Mouse (Mus musculus): ENCODE measurements around the gene Akap6. TPM values are rescaled to one million over a fixed set of nuclear protein-coding genes. Genes with fewer than 3 reads are reported as not detected.

Gene Akap6
- polyA plus RNA-seq, 1 experiment = 6.6 TPM

DNA sequence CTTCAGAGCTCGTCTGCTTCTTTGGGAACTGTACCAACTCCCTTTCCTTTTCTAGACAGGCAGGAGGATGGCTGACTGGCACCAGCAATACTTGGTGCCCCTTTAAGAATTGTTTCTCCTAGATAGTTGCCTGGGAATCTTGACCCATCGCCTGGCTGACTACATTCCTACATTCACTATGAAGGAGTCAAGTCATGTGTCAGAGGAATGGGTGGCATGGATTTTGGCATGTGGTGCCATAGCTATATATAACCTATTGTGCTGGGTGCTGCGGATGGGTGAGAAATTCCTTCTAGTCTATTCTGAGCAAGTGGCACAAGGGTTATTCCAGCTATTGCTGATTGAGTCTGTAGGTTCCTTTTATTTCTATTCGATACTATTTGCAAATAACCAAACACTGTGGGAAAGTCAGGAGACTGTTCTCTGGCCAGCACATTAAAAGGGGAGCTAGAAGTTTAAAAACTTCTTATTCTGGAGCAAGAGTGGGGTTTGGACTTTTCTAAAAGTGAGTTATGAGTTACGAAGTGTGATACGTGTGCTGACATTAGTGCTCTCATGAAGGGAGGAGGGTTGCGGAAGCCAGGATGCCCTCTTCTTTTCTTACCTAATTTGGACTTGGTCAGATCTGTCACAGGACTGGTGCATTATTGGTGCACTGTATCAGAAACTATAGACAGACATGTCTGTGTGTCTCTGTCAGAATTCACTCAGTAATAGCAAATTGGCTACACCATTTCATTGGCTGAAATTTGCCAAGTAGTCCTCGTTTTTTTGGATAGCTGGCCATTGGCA, 178.0 kb downstream of the Akap6 start:
- Histone ChIP-seq H3K4me2 (ENCODE audit: low read depth) (peak overlapping the region; percentile 52), H3K4me3 (no peak overlapping the region), H3K79me2 (ENCODE audit: control insufficient read depth, insufficient read depth) (peaks cover 29% of the 10 kb centered on the region), H3K27me3 (ENCODE audit: control insufficient read depth, insufficient read depth, insufficient read length) (no peaks in the 10 kb centered on the region), H3ac (ENCODE audit: control insufficient read depth, insufficient read length) (no peak overlapping the region), H3K36me3 (ENCODE audit: control insufficient read depth, insufficient read depth) (peaks cover 6% of the 10 kb centered on the region)
- TF ChIP-seq E2F4 (IDR thresholded peaks at IDR 0.05; ENCODE audit: insufficient read depth) = no peak

DNA sequence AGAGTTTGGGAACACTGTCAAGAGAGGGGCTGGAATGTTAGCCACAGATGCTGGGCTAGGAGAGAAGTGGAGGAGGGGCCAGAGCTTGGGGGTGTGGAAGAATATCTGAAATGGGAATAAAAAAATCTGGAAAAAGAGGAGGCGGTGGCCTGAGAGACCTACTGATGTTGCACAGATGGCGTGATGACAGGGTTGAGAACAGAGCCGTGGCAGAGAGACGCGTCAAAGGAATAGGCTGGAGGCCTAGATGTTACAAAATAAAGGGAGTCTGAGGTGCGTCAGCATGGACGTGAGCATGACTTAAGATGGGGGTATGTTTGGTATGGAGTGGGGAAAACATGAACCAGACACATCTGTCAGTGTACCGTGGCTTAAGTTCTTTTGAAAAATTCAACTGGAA, 180.1 kb downstream of the Akap6 start:
- peaks cover 28% of the 10 kb centered on the region for H3K79me2 ChIP-seq (ENCODE audit: control insufficient read depth, insufficient read depth)
- H3K27me3 ChIP-seq (ENCODE audit: control insufficient read depth, insufficient read depth, insufficient read length) = no peaks in the 10 kb centered on the region
- H3ac ChIP-seq (ENCODE audit: control insufficient read depth, insufficient read length) = no peak overlapping the region
- H3K4me2 ChIP-seq (ENCODE audit: low read depth) = no peak overlapping the region
- TF ChIP-seq CEBPB (IDR thresholded peaks at IDR 0.05; ENCODE audit: insufficient read depth, poor library complexity, severe bottlenecking) (no peak), POLR2A (IDR thresholded peaks at IDR 0.05; ENCODE audit: insufficient read length, low read depth) (no peak), MYOD1 (IDR thresholded peaks at IDR 0.05; ENCODE audit: control insufficient read depth in 1 of 3, insufficient read length in 2 of 3, low read depth in 2 of 3) (no peak), REST (IDR thresholded peaks at IDR 0.05; ENCODE audit: insufficient read depth, insufficient read length) (no peak), E2F4 (IDR thresholded peaks at IDR 0.05; ENCODE audit: insufficient read depth) (no peak), MAX (IDR thresholded peaks at IDR 0.05; ENCODE audit: low read depth) (no peak), TCF12 (IDR thresholded peaks at IDR 0.05; ENCODE audit: insufficient read depth, poor library complexity, severe bottlenecking) (no peak)
- peaks cover 6% of the 10 kb centered on the region for H3K36me3 ChIP-seq (ENCODE audit: control insufficient read depth, insufficient read depth)
- no peak overlapping the region for H3K4me3 ChIP-seq

DNA sequence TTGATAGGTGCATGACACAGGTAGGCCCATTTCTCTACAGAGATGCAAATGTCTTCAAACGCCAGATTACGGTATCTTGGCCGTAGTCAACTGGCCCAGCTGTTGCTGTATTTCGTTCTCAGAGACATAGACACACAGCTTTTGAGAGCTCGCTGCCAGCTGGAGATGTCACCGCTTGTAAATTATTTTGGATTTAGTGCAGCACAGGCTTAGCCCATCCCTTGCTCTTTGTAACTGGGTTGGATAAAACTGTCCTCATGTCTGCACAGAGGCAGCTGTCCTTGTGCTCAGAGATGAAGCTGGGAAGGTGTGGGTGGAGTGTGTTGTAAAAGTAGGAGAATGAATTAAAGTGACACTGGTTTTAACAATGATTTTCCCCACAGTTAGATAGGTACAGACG, 193.3 kb downstream of the Akap6 start:
- TF ChIP-seq MYOD1 (IDR thresholded peaks at IDR 0.05; ENCODE audit: control insufficient read depth in 1 of 3, insufficient read length in 2 of 3, low read depth in 2 of 3) (peak; percentile 84 to 90 (median 87)), TCF3 (IDR thresholded peaks at IDR 0.05; ENCODE audit: insufficient read length, low read depth) (peak; percentile 59), CEBPB (IDR thresholded peaks at IDR 0.05; ENCODE audit: insufficient read depth, poor library complexity, severe bottlenecking) (no peak), MYOG (IDR thresholded peaks at IDR 0.05; ENCODE audit: control insufficient read depth in 1 of 3, insufficient read depth in 1 of 3, insufficient read length in 2 of 3, low read depth in 2 of 3) (peak in 2 of 3 experiments; percentile 61 to 82), POLR2A (IDR thresholded peaks at IDR 0.05; ENCODE audit: insufficient read length, low read depth) (no peak), TCF12 (IDR thresholded peaks at IDR 0.05; ENCODE audit: insufficient read depth, poor library complexity, severe bottlenecking) (peak; percentile 86), USF1 (IDR thresholded peaks at IDR 0.05; ENCODE audit: low read depth) (no peak)
- H3K4me3 ChIP-seq = no peak overlapping the region
- H3K36me3 ChIP-seq (ENCODE audit: control insufficient read depth, insufficient read depth) = peaks cover 3% of the 10 kb centered on the region
- no peaks in the 10 kb centered on the region for H3K27me3 ChIP-seq (ENCODE audit: control insufficient read depth, insufficient read depth, insufficient read length)
- no peak overlapping the region for H3ac ChIP-seq (ENCODE audit: control insufficient read depth, insufficient read length)
- H3K4me2 ChIP-seq (ENCODE audit: low read depth) = peak overlapping the region; percentile 47
- H3K79me2 ChIP-seq (ENCODE audit: control insufficient read depth, insufficient read depth) = no peaks in the 10 kb centered on the region

DNA sequence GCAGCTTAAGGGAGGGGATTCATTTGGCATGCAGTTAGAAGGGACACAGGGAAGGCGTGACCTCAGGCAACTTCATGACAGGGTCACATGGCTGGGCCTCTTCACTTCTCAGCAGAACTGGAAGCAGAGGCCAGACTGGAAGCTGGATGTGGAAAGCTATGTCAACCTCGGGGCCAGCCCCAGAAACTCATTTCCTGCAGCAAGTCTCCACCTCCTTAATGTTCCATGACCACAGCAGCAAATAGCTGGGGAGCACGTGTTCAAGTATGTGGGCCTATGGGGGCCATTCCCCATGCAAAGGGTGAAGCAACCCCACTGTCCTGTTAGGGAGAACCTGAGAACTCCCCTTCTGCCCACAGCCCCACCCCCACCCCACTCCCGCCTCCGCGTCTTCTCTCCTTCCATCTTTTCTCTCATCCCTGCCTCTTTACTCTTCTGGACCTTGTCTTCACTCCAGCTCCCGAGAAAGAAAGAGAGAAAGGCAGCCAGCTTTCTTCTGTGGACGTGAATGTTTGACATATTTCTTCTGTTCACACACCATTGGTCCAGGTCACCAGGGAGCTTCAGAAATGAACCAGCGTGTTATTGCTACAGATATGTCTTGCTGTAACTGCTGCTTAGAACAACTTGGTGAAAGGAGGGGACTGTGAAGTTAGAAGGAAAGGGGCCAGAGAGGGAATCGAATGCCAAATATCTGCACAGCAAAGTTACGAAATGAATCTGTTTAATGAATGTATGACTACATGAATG, 194.6 kb downstream of the Akap6 start:
- TF ChIP-seq MAX (IDR thresholded peaks at IDR 0.05; ENCODE audit: low read depth) = no peak
- no peak for TF ChIP-seq MYOD1 (IDR thresholded peaks at IDR 0.05; ENCODE audit: control insufficient read depth in 1 of 3, insufficient read length in 2 of 3, low read depth in 2 of 3)
- TF ChIP-seq USF1 (IDR thresholded peaks at IDR 0.05; ENCODE audit: low read depth) = no peak
- no peak for TF ChIP-seq E2F4 (IDR thresholded peaks at IDR 0.05; ENCODE audit: insufficient read depth)
- TF ChIP-seq MYOG (IDR thresholded peaks at IDR 0.05; ENCODE audit: control insufficient read depth in 1 of 3, insufficient read depth in 1 of 3, insufficient read length in 2 of 3, low read depth in 2 of 3) = no peak
- TF ChIP-seq POLR2A (IDR thresholded peaks at IDR 0.05; ENCODE audit: insufficient read length, low read depth) = no peak
- no peak for TF ChIP-seq TCF12 (IDR thresholded peaks at IDR 0.05; ENCODE audit: insufficient read depth, poor library complexity, severe bottlenecking)
- no peak for TF ChIP-seq TCF3 (IDR thresholded peaks at IDR 0.05; ENCODE audit: insufficient read length, low read depth)
- no peak for TF ChIP-seq REST (IDR thresholded peaks at IDR 0.05; ENCODE audit: insufficient read depth, insufficient read length)
- TF ChIP-seq CEBPB (IDR thresholded peaks at IDR 0.05; ENCODE audit: insufficient read depth, poor library complexity, severe bottlenecking) = no peak
- TF ChIP-seq POLR2AphosphoS2 (IDR thresholded peaks at IDR 0.05; ENCODE audit: insufficient read length, low read depth) = no peak
- TF ChIP-seq SRF (IDR thresholded peaks at IDR 0.05; ENCODE audit: control insufficient read depth, insufficient read length, low read depth) = no peak
- H3K4me2 ChIP-seq (ENCODE audit: low read depth) = peak overlapping the region; percentile 47
- no peak overlapping the region for H3K4me3 ChIP-seq

More for the DNA sequence above, 194.6 kb downstream of the Akap6 start:
- peaks cover 3% of the 10 kb centered on the region for H3K36me3 ChIP-seq (ENCODE audit: control insufficient read depth, insufficient read depth)
- no peak overlapping the region for H3ac ChIP-seq (ENCODE audit: control insufficient read depth, insufficient read length)
- no peaks in the 10 kb centered on the region for H3K79me2 ChIP-seq (ENCODE audit: control insufficient read depth, insufficient read depth)
- H3K27me3 ChIP-seq (ENCODE audit: control insufficient read depth, insufficient read depth, insufficient read length) = no peaks in the 10 kb centered on the region

Data from myocyte (in vitro differentiated cells).